Mouse (Mus musculus): ENCODE results near the gene Rbm15b. TPM values are rescaled to one million over a fixed set of nuclear protein-coding genes. Genes with fewer than 3 reads are reported as not detected.
A peak's percentile ranks its signal among the peaks of the same experiment; 100 is the strongest.

The Rbm15b gene
- 11.0 and 12.3 TPM in 2 replicates for polyA plus RNA-seq (2015; fragmentation: Nextera tagmentation; extraction: Ambion mirVana)

DNA sequence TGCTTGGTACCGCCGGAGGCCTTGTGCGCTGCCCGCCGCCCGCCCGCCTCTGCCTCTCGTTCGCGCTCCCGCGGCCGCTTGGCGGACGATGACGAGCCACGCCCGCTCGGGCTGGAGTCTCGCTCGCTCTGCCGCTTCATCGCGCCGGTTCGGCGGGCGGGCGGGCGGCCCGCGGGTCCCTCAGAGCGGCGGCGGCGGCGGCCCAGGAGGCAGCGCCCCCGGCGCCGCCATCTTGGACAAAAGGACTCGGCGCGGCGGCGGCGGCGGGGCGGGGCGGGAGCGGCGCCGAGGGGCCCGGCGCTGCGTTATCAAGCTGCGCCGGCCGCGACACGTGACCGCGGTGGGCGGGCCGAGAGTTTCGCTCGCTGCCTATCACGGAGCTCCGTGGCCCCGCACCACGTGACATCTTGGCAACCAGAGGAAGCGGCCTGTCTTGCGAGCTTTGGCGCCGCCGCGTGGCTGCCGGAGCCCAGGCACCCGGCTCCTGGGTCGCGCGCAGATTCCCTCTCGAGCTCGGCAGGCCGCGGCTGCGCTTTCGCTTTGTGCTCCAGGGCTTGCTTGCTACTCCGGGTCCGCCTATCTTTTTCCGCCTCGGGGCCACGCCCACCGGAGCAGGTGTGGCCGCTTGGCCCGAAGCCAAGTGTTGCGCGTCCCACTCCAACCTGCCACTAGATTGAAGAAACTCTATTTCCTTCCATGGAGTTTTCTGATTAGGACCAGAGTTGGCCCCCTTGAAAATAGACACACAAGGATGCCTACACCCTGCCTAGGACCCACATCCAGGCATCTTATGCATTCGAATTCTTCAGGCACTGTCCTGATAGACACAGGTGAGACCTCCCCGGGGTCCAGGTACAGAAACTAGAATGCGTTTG, at the start of gene Rbm15b:
TSS of gene Rbm15b (minus strand) at position 601 of the 875 bp plus-strand sequence.
- Histone ChIP-seq H3K4me2 (replicated peaks) (peak within 1 kb of the TSS; percentile 97), H3K36me3 (peaks cover 42% of the 10 kb centered on the region), H3K27ac (replicated peaks) (peak within 1 kb of the TSS; percentile 87), H3K9ac (peak within 1 kb of the TSS; percentile 90), H3K27me3 (no peaks in the 10 kb centered on the region), H3K9me3 (replicated peaks) (no peaks in the 10 kb centered on the region), H3K4me1 (peaks cover 71% of the 10 kb centered on the region), H3K4me3 (replicated peaks) (peak within 1 kb of the TSS; percentile 89)
- ATAC-seq (ENCODE audit: insufficient number of reproducible peaks, low FRiP score, low TSS enrichment, low read depth) = peak; percentile 76
- 3% methylated on average over 77 of the region's 101 CpGs for WGBS

DNA sequence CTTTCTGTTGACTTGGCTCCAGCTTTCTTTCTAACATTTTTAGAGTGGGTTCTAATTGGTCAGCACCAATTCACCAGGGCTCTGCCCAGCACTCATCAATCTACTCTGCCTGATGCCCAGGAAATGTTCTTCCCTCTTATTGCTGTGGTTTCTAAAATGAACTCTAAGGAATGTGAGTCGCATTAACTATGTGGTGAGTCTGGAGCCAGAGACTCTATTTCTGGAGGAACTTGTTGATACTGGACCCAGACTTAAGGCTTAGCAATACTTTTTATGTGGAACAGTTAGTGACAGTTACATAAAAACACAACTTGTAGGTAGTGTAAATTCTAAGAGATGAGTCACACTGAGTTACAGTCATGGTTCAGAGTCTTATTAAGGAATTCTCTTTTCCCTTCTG, 47.8 kb upstream of the Rbm15b start:
- Histone ChIP-seq H3K4me3 (replicated peaks) (no peak overlapping the region), H3K9ac (no peak overlapping the region), H3K9me3 (replicated peaks) (no peaks in the 10 kb centered on the region), H3K4me2 (replicated peaks) (no peak overlapping the region), H3K4me1 (no peaks in the 10 kb centered on the region), H3K27ac (replicated peaks) (no peak overlapping the region), H3K36me3 (no peaks in the 10 kb centered on the region), H3K27me3 (no peaks in the 10 kb centered on the region)
- WGBS = 82% methylated on average over 1 of the region's 1 CpGs
- ATAC-seq (ENCODE audit: insufficient number of reproducible peaks, low FRiP score, low TSS enrichment, low read depth) = 0 out of 2 replicates have a peak, but pooled peaks have one; percentile 19

DNA sequence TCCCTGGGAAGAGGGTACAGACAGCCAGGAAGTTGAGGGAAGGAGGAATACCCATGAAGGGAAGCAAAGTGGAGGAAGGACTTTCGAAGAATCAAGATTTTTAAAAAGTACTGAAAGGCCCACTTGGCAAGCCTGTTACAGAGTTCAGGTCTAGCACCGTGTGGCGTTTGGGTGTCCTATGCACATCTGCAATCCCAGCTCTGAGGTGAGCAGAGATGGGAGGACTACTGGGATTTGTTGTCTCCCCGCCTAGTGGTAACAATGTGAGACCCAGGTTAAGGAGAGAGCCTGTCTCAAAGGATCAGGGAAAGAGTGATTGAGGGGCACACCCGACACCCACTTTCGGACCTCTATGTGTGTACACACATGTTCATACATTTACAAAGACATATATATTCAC, 27.6 kb upstream of the Rbm15b start:
- no peaks in the 10 kb centered on the region for H3K4me1 ChIP-seq
- no peak overlapping the region for H3K27ac ChIP-seq (replicated peaks)
- H3K9ac ChIP-seq = no peak overlapping the region
- H3K27me3 ChIP-seq = no peaks in the 10 kb centered on the region
- H3K9me3 ChIP-seq (replicated peaks) = no peaks in the 10 kb centered on the region
- no peaks in the 10 kb centered on the region for H3K36me3 ChIP-seq
- no peak overlapping the region for H3K4me2 ChIP-seq (replicated peaks)
- WGBS = 76% methylated on average over 6 of the region's 6 CpGs
- no peak for ATAC-seq (ENCODE audit: insufficient number of reproducible peaks, low FRiP score, low TSS enrichment, low read depth)
- H3K4me3 ChIP-seq (replicated peaks) = no peak overlapping the region

DNA sequence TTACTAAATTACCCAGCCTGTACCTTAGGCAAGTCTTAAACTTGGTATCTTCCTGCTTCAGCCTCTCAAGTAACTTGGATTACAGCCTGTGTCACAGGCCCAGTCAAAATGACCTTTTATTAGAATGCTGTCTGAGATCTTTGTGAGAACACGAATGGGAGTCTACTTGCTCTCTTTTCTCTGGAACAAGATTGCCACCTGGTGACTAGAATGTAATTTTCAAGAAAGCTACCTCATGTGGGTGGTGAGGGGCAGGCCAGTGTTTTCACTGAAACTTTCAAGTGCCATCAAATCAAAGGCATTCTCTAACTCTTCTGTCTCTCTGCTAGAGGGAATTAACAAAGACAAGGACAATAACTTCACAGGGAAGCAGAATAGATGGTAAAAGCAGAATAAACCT, 26.5 kb upstream of the Rbm15b start:
- no peak for ATAC-seq (ENCODE audit: insufficient number of reproducible peaks, low FRiP score, low TSS enrichment, low read depth)
- H3K27me3 ChIP-seq = no peaks in the 10 kb centered on the region
- no peaks in the 10 kb centered on the region for H3K9me3 ChIP-seq (replicated peaks)
- no peaks in the 10 kb centered on the region for H3K36me3 ChIP-seq
- 0 out of 2 replicates have a peak, but pooled peaks cover 3% of the 10 kb centered on the region for H3K4me1 ChIP-seq
- 15% methylated on average over 1 of the region's 1 CpGs for WGBS
- H3K4me3 ChIP-seq (replicated peaks) = no peak overlapping the region
- no peak overlapping the region for H3K27ac ChIP-seq (replicated peaks)
- no peak overlapping the region for H3K9ac ChIP-seq
- no peak overlapping the region for H3K4me2 ChIP-seq (replicated peaks)

DNA sequence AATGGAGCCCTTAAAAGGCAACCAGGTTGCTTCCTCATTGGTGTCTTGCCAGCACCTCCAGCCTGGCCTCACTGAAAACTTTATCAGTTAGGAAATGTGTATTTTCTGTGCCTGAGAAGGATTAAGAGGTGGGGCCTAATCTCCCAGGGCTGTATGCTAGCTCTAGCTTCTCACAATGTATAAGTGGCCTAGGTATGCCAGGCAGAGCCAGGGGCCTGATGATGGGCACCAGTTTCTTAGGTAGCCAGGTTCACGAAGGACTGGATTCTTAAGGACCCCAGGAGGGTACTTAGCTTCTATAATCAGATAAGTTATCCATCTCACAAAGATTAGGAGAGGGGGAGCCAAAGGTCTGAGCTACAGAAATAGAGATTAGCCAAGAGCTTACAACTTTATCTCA, 24.4 kb upstream of the Rbm15b start:
- no peak for ATAC-seq (ENCODE audit: insufficient number of reproducible peaks, low FRiP score, low TSS enrichment, low read depth)
- H3K36me3 ChIP-seq = no peaks in the 10 kb centered on the region
- H3K9ac ChIP-seq = no peak overlapping the region
- 72% methylated on average over 1 of the region's 1 CpGs for WGBS
- H3K27me3 ChIP-seq = no peaks in the 10 kb centered on the region
- no peaks in the 10 kb centered on the region for H3K9me3 ChIP-seq (replicated peaks)
- H3K4me2 ChIP-seq (replicated peaks) = no peak overlapping the region
- H3K4me1 ChIP-seq = 0 out of 2 replicates have a peak, but pooled peaks cover 5% of the 10 kb centered on the region
- no peak overlapping the region for H3K4me3 ChIP-seq (replicated peaks)
- no peak overlapping the region for H3K27ac ChIP-seq (replicated peaks)

DNA sequence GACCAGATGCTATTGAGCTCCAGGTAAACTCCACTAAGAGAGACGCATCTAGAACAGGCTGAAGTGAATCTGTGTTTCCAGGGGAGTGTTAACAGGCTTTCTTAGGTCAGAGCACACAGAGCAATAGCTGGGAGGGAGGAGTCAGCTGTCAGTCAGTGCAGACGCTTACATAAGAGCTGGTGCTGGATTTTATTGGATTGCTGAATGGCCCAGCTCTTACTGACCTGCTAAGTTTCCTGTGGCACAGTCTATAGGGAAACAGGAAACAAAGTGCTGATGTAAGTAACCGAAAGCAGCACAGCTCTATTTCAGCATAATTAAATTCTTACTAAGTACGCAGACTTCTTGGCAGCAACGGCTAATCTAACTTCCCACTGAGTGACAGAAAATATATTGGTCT, 21.5 kb upstream of the Rbm15b start:
- no peaks in the 10 kb centered on the region for H3K36me3 ChIP-seq
- no peak overlapping the region for H3K4me3 ChIP-seq (replicated peaks)
- H3K9me3 ChIP-seq (replicated peaks) = no peaks in the 10 kb centered on the region
- WGBS = 29% methylated on average over 5 of the region's 5 CpGs
- 0 out of 2 replicates have a peak, but pooled peaks cover 5% of the 10 kb centered on the region for H3K4me1 ChIP-seq
- H3K9ac ChIP-seq = no peak overlapping the region
- H3K4me2 ChIP-seq (replicated peaks) = no peak overlapping the region
- H3K27me3 ChIP-seq = no peaks in the 10 kb centered on the region
- ATAC-seq (ENCODE audit: insufficient number of reproducible peaks, low FRiP score, low TSS enrichment, low read depth) = no peak
- no peak overlapping the region for H3K27ac ChIP-seq (replicated peaks)

DNA sequence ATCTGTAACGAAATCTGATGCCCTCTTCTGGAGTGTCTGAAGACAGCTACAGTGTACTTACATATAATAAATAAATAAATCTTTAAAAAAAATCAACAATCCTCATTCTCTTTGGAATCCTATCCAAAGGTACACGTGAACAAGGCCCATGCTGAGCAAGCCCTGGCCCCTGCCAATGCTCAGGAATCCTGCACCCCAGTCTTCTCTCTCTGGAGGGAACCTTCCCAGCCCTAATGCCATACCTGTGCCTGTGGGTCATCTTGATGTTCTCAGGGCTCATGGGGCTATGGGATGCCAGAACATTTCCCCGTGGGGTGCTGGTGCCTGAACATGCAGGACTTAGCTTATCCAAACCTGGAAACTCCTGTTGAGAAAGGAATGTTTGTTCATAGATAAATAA, 20.9 kb upstream of the Rbm15b start:
- H3K4me3 ChIP-seq (replicated peaks) = no peak overlapping the region
- 0 out of 2 replicates have a peak, but pooled peaks cover 5% of the 10 kb centered on the region for H3K4me1 ChIP-seq
- no peak overlapping the region for H3K4me2 ChIP-seq (replicated peaks)
- H3K9me3 ChIP-seq (replicated peaks) = no peaks in the 10 kb centered on the region
- no peaks in the 10 kb centered on the region for H3K36me3 ChIP-seq
- no peaks in the 10 kb centered on the region for H3K27me3 ChIP-seq
- H3K9ac ChIP-seq = no peak overlapping the region
- WGBS = 73% methylated on average over 3 of the region's 3 CpGs
- H3K27ac ChIP-seq (replicated peaks) = no peak overlapping the region
- no peak for ATAC-seq (ENCODE audit: insufficient number of reproducible peaks, low FRiP score, low TSS enrichment, low read depth)

DNA sequence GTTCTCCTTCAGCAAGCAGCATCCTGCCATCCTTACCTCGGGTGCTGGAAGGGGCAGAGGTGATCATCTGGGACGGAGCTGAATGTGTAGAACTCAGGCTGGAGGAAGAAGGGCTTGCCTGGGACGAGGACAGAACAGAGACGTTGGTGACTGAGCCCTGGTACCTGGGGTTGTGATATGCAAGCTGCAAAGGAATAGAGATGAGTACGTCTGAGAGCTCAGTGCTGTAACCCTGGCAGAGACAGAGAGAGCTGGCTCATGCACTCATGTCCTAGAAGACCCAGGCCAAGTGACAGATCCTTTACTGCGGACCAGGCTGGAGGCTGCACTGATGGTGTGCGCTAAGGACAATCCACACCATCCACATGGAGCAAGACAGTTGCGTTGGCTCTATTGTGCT, 19.4 kb upstream of the Rbm15b start:
- Histone ChIP-seq H3K27me3 (no peaks in the 10 kb centered on the region), H3K9ac (no peak overlapping the region), H3K4me3 (replicated peaks) (no peak overlapping the region), H3K9me3 (replicated peaks) (no peaks in the 10 kb centered on the region), H3K36me3 (no peaks in the 10 kb centered on the region), H3K4me2 (replicated peaks) (no peak overlapping the region), H3K27ac (replicated peaks) (no peak overlapping the region), H3K4me1 (0 out of 2 replicates have a peak, but pooled peaks cover 5% of the 10 kb centered on the region)
- ATAC-seq (ENCODE audit: insufficient number of reproducible peaks, low FRiP score, low TSS enrichment, low read depth) = no peak
- WGBS = 84% methylated on average over 8 of the region's 8 CpGs

DNA sequence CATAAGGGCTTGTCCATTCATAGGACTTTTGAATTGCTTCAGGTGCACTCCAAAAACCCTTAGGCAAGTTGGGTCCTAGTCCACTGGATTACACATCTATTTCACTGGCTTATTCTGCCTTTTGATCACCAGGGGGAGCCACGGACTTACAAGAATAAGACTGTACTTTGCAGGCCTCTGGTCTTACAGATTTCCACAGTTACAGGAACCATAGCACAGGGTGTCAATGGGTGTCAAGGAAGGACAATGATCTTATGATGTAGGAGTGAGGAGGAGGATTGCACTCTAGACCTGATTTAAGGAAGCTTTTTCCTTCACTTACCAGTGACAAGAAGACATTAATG, 16.5 kb upstream of the Rbm15b start:
- no peak overlapping the region for H3K4me3 ChIP-seq (replicated peaks)
- no peak overlapping the region for H3K9ac ChIP-seq
- H3K27me3 ChIP-seq = no peaks in the 10 kb centered on the region
- 0 out of 2 replicates have a peak, but pooled peaks cover 2% of the 10 kb centered on the region for H3K4me1 ChIP-seq
- no peak overlapping the region for H3K27ac ChIP-seq (replicated peaks)
- no peaks in the 10 kb centered on the region for H3K36me3 ChIP-seq
- ATAC-seq (ENCODE audit: insufficient number of reproducible peaks, low FRiP score, low TSS enrichment, low read depth) = no peak
- no peaks in the 10 kb centered on the region for H3K9me3 ChIP-seq (replicated peaks)
- H3K4me2 ChIP-seq (replicated peaks) = no peak overlapping the region
- 5% methylated on average over 1 of the region's 1 CpGs for WGBS

DNA sequence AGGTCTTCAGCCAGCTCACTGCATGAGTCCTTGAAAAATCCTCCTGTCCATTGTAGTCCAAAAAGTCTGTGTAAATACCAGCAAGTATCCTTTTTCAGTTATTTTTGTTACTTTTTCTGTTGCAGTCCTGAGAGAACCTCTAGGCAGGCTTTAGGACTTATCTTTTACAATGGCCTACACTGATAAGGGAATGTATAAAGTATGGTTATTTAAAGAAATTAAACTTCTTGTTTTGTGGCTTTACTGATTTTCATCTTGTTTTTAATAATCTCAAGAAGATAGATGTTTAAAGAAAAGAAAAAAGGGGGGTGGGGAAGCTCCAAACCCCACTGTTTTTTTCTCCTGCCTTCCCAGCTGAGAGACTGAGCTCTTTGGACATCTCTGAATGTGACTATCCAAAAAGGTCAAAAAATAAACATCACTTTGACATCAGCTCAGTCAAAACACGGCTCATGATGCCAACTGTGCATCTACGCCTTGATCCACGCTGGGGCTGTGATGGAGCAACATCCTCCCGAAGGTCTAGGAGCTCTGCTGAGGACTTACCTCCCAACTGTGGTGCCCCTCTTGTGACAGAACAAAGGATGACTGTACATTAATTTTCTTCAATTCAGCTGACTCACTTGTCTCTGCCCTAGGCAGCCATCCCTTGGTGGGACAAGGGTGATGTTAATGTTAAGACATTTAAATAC, 16.0 kb upstream of the Rbm15b start:
- 64% methylated on average over 4 of the region's 4 CpGs for WGBS
- Histone ChIP-seq H3K4me2 (replicated peaks) (no peak overlapping the region), H3K9me3 (replicated peaks) (no peaks in the 10 kb centered on the region), H3K36me3 (no peaks in the 10 kb centered on the region), H3K27ac (replicated peaks) (no peak overlapping the region), H3K4me1 (no peaks in the 10 kb centered on the region), H3K4me3 (replicated peaks) (no peak overlapping the region), H3K9ac (no peak overlapping the region), H3K27me3 (no peaks in the 10 kb centered on the region)
- ATAC-seq (ENCODE audit: insufficient number of reproducible peaks, low FRiP score, low TSS enrichment, low read depth) = no peak

DNA sequence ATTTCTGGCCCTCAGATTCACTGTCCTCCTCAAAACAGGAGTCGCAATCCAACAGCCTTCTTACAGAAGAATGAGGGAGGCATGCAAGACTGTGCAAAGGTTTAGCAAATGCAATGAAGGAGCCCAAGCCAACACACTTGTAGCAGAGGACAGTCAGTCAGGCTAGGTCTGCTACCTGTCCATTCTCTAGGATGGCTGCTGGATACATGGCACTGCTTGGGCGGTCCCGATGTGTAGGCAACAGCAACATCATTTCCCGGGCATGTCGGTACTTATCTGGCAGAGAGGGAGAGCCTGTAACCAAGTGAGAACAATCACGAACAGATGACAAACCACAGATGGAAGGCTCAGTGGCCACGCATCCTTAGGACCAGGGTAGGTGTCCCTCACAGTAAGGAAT, 14.4 kb upstream of the Rbm15b start:
- Histone ChIP-seq H3K4me3 (replicated peaks) (no peak overlapping the region), H3K27me3 (no peaks in the 10 kb centered on the region), H3K9ac (no peak overlapping the region), H3K36me3 (no peaks in the 10 kb centered on the region), H3K4me2 (replicated peaks) (no peak overlapping the region), H3K4me1 (no peaks in the 10 kb centered on the region), H3K9me3 (replicated peaks) (no peaks in the 10 kb centered on the region), H3K27ac (replicated peaks) (no peak overlapping the region)
- 81% methylated on average over 7 of the region's 7 CpGs for WGBS
- ATAC-seq (ENCODE audit: insufficient number of reproducible peaks, low FRiP score, low TSS enrichment, low read depth) = no peak
